Mouse (Mus musculus) cerebellum, adult (tissue): ENCODE data around the gene Dynll1.
A peak's percentile ranks its signal among the peaks of the same experiment; 100 is the strongest.

Experiments
- ATAC-seq: cut with Nextera tagmentation; 2 replicates; pipeline ENCODE4 v1.9.2; 2017; ENCODE audit warnings: mild to moderate bottlenecking, moderate library complexity, mixed read lengths; ENCODE audit not compliant: insufficient number of reproducible peaks, low FRiP score, low TSS enrichment

Dynll1 gene

GRCm38 (mm10) chr5:115300792-115301614, at the start of gene Dynll1:
Dynll1 (minus strand) TSS chr5:115300999.
- peak; percentile 88 for ATAC-seq

DNA sequence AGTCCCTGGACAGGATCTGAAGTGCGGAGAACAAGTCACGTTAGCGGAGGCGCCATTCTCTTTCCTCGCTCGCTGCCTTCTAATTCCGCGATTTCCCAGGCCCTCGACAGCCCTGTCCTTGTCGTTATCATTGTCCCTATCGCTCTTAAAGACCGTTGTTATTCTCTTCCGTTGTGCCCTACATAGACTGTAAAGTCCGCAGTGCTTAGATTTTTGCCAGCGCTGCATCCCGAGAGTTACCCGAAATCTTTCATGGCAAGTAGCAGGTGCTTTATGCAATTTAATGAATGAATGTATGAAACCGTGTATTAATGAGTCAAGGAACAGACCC, 48.4 kb upstream of the Dynll1 start:
- ATAC-seq, result no peak; the same call in 1 of the 2 replicates

- ATAC-seq, result peak; percentile 92
Measured at GRCm38 (mm10) chr5:115348546-115349224, 47.9 kb upstream of the Dynll1 start, which contains the start of gene Cox6a1. Cox6a1 (minus strand) TSS chr5:115348981.

DNA sequence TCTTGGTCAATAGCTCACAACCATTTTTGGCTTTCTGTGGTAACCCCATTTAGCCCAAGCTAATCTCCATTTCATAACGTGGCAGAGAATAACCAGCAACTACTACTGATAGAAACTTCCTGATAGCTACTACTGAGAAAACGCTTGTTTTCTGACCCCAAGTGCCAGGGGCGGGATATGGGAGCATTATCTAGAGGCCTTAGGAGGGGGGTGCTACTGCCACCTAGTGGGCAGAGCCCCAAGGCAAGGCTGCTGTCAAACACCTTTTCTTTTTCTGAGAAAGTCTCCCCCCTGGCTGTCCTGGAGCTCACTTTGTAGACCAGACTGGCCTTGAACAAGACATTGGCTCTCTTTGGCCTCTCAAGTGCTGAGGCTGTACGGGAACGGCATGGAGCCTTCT, 46.8 kb upstream of the Dynll1 start:
- ATAC-seq, result no peak

- 0 out of 2 replicates have a peak, but pooled peaks have one; percentile 31 for ATAC-seq
Measured at GRCm38 (mm10) chr5:115341314-115342165, 40.7 kb upstream of the Dynll1 start.

- ATAC-seq, result peak; percentile 64; the same call in 1 of the 2 replicates
Measured at GRCm38 (mm10) chr5:115340577-115341313, 39.9 kb upstream of the Dynll1 start, which contains the start of the genes Gatc and Triap1. Gatc (minus strand) TSS chr5:115341178. Triap1 (plus strand) TSS chr5:115341225.

DNA sequence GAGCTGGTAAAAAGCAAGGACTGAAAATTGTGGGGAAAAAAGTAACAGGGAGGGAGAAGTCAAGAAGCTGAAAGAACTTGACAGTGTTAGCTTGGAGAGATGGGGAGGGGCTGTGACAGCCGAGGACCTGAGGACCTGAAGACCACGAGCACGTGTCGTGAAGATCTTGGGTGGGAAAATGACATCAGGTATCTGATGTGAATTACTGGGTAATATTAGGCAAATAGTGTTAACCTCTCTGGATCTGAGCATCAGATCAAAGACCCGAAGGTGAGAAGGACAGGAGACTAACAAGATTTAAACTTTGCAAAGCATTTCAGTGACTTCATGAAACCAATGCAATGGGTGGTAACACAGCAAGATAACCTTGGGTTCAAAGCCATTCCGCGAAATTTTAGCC, 39.2 kb upstream of the Dynll1 start:
- no peak for ATAC-seq

GRCm38 (mm10) chr5:115333626-115334025, 32.8 kb upstream of the Dynll1 start:
- ATAC-seq, result no peak

DNA sequence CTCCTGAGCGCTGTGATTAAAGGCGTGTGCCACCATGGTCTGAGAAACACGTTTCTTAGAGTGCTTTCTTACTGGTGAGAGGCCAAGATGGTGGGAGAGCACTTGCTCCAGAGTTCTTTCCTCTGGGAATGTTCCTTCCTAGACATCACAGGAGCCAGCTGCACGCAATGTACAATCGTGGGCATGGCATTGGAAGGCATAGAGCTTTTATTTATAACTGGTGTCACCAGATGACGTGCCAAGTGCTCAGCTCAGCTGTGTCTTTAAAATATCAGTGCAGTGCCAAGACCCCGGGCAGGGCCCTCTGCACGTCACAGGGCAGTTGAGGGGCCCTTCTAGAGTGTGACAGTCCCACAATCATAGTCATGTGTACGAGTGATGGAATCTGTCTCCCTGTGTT, 30.2 kb upstream of the Dynll1 start:
- no peak for ATAC-seq

GRCm38 (mm10) chr5:115327610-115328548, 27.1 kb upstream of the Dynll1 start:
- no peak for ATAC-seq

GRCm38 (mm10) chr5:115326875-115327609, 26.2 kb upstream of the Dynll1 start, which contains the start of gene Srsf9:
Srsf9 (plus strand) TSS chr5:115327177.
- peak; percentile 89 for ATAC-seq

DNA sequence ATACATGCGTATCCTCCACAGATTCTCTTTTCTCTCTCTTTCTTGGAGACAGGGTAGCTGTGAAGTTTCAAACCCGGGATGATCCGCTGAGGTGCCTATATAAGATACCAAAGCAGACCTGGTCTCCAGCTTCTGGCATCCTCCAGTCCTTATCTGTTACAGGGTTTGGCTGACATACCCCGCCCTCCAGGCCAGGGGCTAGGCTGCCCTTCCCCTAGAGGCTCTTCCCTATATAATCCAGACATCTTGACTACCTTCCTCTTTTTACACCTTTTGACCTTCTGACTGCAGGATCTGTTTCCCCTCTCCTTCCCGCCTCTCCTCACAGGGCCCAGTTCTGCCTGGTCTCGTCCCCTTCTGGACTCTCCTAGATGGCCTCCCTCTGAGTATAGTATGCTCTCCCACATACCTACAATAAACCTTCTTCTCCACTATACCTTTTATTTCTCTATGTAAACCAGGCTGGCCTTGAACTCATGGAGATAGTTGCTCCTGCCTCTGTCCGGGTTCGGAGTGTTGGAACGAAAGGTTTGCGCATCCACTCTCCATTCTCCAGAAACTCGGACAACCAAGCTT, 25.5 kb upstream of the Dynll1 start:
- ATAC-seq, result peak; percentile 31; the same call in 1 of the 2 replicates

DNA sequence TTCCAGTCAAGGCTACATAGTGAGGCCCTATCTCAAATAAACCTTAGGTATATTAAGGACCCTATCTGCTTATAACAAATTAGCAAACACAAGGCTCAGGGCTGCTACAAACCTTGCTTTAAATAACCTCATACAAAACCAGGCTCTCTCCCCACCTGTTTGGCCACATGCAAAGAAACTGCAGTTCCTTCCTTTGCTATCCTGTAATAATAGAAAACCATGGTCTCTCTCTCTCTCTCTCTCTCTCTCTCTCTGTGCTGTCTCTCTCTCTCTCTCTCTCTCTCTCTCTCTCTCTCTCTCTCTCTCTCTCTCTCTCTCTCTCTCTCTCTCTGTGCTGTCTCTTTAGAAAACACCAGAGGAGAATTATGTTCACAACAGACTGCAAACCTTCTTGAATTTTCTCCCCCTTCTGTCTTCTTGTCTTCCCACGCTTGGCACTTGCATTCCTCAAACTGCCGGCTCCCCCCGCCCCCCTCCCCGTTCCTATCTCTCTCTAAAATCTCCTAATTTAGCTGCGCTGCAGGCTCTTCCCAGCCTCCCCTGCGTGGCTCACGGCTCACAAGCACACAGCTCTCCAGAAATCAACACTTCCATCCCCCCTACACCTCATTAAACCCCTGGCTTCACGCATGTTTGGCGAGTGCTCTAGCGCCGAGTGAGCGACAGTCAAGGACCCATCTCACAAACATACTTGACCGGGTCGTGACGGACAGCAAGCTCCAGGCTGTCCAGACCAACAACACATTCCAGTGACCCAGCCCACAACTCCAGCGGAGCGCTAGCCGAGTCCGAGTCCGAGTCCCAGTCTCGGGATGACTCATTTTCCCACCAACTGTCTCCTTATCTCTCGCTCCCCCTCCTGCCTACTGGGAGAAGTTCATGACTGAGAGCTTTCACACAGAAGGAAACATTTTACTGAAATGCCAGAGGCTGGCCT, 18.5 kb upstream of the Dynll1 start:
- peak; percentile 74; the same call in 1 of the 2 replicates for ATAC-seq

- ATAC-seq, result no peak
Measured at GRCm38 (mm10) chr5:115317645-115318328, 17.0 kb upstream of the Dynll1 start.

- ATAC-seq, result no peak
Measured at GRCm38 (mm10) chr5:115316968-115317644, 16.3 kb upstream of the Dynll1 start.

GRCm38 (mm10) chr5:115313668-115313943, 12.8 kb upstream of the Dynll1 start:
- no peak for ATAC-seq
